Mouse (Mus musculus): ENCODE measurements around the gene Rassf1. TPM values are rescaled to one million over a fixed set of nuclear protein-coding genes. Genes with fewer than 3 reads are reported as not detected.

The Rassf1 gene
- polyA plus RNA-seq, 1 experiment: 50.8 TPM

DNA sequence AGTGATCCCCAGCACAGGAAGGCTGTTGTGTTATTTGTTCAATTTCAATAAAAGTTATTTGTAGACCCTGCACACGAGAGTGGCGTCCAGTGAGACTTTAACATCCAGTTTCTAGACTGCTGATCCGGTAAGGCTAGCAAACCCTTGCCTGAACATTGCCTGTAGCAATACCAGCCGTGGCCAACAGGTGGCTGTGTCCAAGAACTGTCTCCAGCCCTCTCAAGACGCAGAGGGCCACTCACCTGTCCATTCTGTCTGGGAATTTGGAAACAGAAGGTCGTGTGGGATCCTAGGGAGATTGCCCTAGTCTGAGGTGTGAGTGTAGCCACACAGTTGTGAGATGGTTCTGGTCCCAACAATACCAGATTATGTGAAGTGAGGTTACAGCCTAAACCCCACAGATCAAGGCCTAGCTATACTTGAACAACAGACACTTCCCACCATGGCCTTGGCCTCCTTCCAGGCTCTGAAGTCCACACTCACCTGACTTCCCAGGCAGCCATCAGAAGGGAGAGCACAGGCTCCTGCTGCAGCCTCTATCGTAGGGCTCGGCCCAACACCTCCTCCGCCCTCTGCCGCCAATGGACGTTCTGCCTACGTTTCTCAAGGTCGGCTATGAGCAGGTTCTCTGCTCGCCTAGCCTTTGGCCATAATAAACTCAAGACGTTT lies 14.8 kb downstream of the Rassf1 start:
- Histone ChIP-seq H3K36me3 (ENCODE audit: control insufficient read depth, insufficient read depth, low read length) (peaks cover 8% of the 10 kb centered on the region), H3K4me3 (ENCODE audit: control insufficient read depth, insufficient read depth, low read length) (no peak overlapping the region), H3K27ac (ENCODE audit: control insufficient read depth, insufficient read depth, low read length) (no peak overlapping the region), H3K27me3 (ENCODE audit: control insufficient read depth, insufficient read depth, low read length) (no peaks in the 10 kb centered on the region), H3K4me1 (replicated peaks; ENCODE audit: control insufficient read depth, insufficient read depth, low read length) (peaks cover 34% of the 10 kb centered on the region)
- peak; percentile 75; the same call in 1 of the 2 replicates for TF ChIP-seq CTCF (IDR thresholded peaks at IDR 0.05; ENCODE audit: borderline replicate concordance, control insufficient read depth, extremely low read depth, insufficient read depth, low read length, poor library complexity)
- no peak for TF ChIP-seq POLR2A (IDR thresholded peaks at IDR 0.05; ENCODE audit: control insufficient read depth, extremely low read depth, insufficient read depth, low read length, poor library complexity)
- WGBS: 71% methylated on average over 15 of the region's 15 CpGs
- peak; percentile 80 for DNase-seq

GRCm38 (mm10) chr9:107566855-107567254 lies 15.5 kb downstream of the Rassf1 start:
- no peak for DNase-seq
- Histone ChIP-seq H3K27ac (ENCODE audit: control insufficient read depth, insufficient read depth, low read length) (no peak overlapping the region), H3K27me3 (ENCODE audit: control insufficient read depth, insufficient read depth, low read length) (no peaks in the 10 kb centered on the region), H3K4me1 (replicated peaks; ENCODE audit: control insufficient read depth, insufficient read depth, low read length) (peaks cover 34% of the 10 kb centered on the region), H3K36me3 (ENCODE audit: control insufficient read depth, insufficient read depth, low read length) (peaks cover 1% of the 10 kb centered on the region), H3K4me3 (ENCODE audit: control insufficient read depth, insufficient read depth, low read length) (no peak overlapping the region)
- 94% methylated on average over 3 of the region's 3 CpGs for WGBS
- no peak for TF ChIP-seq POLR2A (IDR thresholded peaks at IDR 0.05; ENCODE audit: control insufficient read depth, extremely low read depth, insufficient read depth, low read length, poor library complexity)
- no peak for TF ChIP-seq CTCF (IDR thresholded peaks at IDR 0.05; ENCODE audit: borderline replicate concordance, control insufficient read depth, extremely low read depth, insufficient read depth, low read length, poor library complexity)

DNA sequence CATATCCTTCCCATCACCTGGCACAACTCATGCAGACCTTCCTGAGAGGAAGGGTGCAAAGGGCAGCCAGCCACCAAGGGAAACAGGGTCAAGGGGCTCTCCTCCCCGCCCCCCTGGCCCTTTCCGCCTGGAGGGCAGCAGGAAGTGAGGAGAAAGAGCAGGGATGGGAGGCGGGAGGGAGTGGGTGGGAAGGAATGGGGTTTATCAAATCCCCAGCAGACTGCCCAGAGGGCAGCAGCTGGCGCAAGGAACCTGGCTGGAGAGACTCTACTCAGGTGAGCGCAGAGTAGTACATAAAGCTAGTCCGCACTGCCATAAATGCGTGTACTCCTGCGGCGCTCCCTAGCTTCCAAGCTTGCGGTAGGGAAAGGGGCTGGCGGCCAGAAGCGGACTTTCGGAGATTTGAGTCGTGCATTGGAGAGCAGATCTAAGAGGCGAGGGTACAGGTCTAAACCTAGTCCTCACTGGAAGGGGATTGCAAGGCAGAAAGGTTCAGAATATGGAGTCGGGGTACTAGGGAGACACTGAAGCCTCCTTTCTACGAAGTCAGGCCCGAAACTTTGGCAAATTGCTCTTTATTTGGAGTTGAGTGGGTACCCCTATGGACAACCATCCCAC lies 16.5 kb downstream of the Rassf1 start, which contains the start of gene Hyal2:
TSS of gene Hyal2 (plus strand) at position 244 of the 618 bp plus-strand sequence.
- H3K4me3 ChIP-seq (ENCODE audit: control insufficient read depth, insufficient read depth, low read length): peak within 1 kb of the TSS; percentile 85
- H3K4me1 ChIP-seq (replicated peaks; ENCODE audit: control insufficient read depth, insufficient read depth, low read length): peaks cover 34% of the 10 kb centered on the region
- no peak for TF ChIP-seq POLR2A (IDR thresholded peaks at IDR 0.05; ENCODE audit: control insufficient read depth, extremely low read depth, insufficient read depth, low read length, poor library complexity)
- no peaks in the 10 kb centered on the region for H3K27me3 ChIP-seq (ENCODE audit: control insufficient read depth, insufficient read depth, low read length)
- 81% methylated on average over 18 of the region's 18 CpGs for WGBS
- no peak for DNase-seq
- no peak within 1 kb of the TSS for H3K27ac ChIP-seq (ENCODE audit: control insufficient read depth, insufficient read depth, low read length)
- no peaks in the 10 kb centered on the region; the same call in 1 of the 2 replicates for H3K36me3 ChIP-seq (ENCODE audit: control insufficient read depth, insufficient read depth, low read length)

- DNase-seq: peak; percentile 81
- peak overlapping the region; percentile 85 for H3K4me3 ChIP-seq (ENCODE audit: control insufficient read depth, insufficient read depth, low read length)
- H3K4me1 ChIP-seq (replicated peaks; ENCODE audit: control insufficient read depth, insufficient read depth, low read length): peaks cover 34% of the 10 kb centered on the region
- H3K27me3 ChIP-seq (ENCODE audit: control insufficient read depth, insufficient read depth, low read length): no peaks in the 10 kb centered on the region
- no peaks in the 10 kb centered on the region; the same call in 1 of the 2 replicates for H3K36me3 ChIP-seq (ENCODE audit: control insufficient read depth, insufficient read depth, low read length)
- 1% methylated on average over 41 of the region's 41 CpGs for WGBS
- H3K27ac ChIP-seq (ENCODE audit: control insufficient read depth, insufficient read depth, low read length): no peak overlapping the region
- TF ChIP-seq POLR2A (IDR thresholded peaks at IDR 0.05; ENCODE audit: control insufficient read depth, extremely low read depth, insufficient read depth, low read length, poor library complexity) (0 out of 2 replicates have a peak, but pooled peaks have one; percentile 4), CTCF (IDR thresholded peaks at IDR 0.05; ENCODE audit: borderline replicate concordance, control insufficient read depth, extremely low read depth, insufficient read depth, low read length, poor library complexity) (no peak)
These were observed 17.2 kb downstream of the Rassf1 start for GRCm38 (mm10) chr9:107568331-107569261.

DNA sequence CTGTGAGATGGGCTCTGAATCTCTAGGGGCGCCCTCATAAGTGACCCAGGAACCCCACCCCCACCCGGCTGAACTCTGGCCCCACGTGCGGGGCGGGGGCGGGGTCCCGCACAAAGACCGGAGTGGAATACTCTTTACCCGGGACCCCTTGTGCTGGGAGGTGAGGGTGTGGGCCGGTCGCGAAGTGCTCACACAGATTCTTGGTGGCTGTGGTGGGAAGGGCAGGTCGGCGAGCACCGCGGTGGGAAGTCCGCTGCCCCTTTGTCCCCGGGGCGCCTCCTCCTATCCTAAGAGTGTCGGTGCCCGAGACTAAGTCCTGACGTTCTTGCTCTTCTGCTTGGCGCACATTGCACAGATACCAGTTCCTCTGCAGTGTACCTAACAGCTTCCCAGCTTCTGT lies 17.9 kb downstream of the Rassf1 start:
- H3K4me1 ChIP-seq (replicated peaks; ENCODE audit: control insufficient read depth, insufficient read depth, low read length): peaks cover 29% of the 10 kb centered on the region
- under 1% methylated on average over 23 of the region's 23 CpGs for WGBS
- no peak for TF ChIP-seq POLR2A (IDR thresholded peaks at IDR 0.05; ENCODE audit: control insufficient read depth, extremely low read depth, insufficient read depth, low read length, poor library complexity)
- TF ChIP-seq CTCF (IDR thresholded peaks at IDR 0.05; ENCODE audit: borderline replicate concordance, control insufficient read depth, extremely low read depth, insufficient read depth, low read length, poor library complexity): 0 out of 2 replicates have a peak, but pooled peaks have one; percentile 14
- no peak for DNase-seq
- H3K36me3 ChIP-seq (ENCODE audit: control insufficient read depth, insufficient read depth, low read length): no peaks in the 10 kb centered on the region; the same call in 1 of the 2 replicates
- H3K4me3 ChIP-seq (ENCODE audit: control insufficient read depth, insufficient read depth, low read length): peak overlapping the region; percentile 85
- no peaks in the 10 kb centered on the region for H3K27me3 ChIP-seq (ENCODE audit: control insufficient read depth, insufficient read depth, low read length)
- H3K27ac ChIP-seq (ENCODE audit: control insufficient read depth, insufficient read depth, low read length): no peak overlapping the region

- 80% methylated on average over 13 of the region's 13 CpGs for WGBS
- no peak for DNase-seq
- no peak for TF ChIP-seq POLR2A (IDR thresholded peaks at IDR 0.05; ENCODE audit: control insufficient read depth, extremely low read depth, insufficient read depth, low read length, poor library complexity)
- TF ChIP-seq CTCF (IDR thresholded peaks at IDR 0.05; ENCODE audit: borderline replicate concordance, control insufficient read depth, extremely low read depth, insufficient read depth, low read length, poor library complexity): no peak
- Histone ChIP-seq H3K27me3 (ENCODE audit: control insufficient read depth, insufficient read depth, low read length) (no peaks in the 10 kb centered on the region), H3K36me3 (ENCODE audit: control insufficient read depth, insufficient read depth, low read length) (no peaks in the 10 kb centered on the region; the same call in 1 of the 2 replicates), H3K27ac (ENCODE audit: control insufficient read depth, insufficient read depth, low read length) (no peak overlapping the region), H3K4me3 (ENCODE audit: control insufficient read depth, insufficient read depth, low read length) (peak overlapping the region; percentile 13; the same call in 1 of the 2 replicates), H3K4me1 (replicated peaks; ENCODE audit: control insufficient read depth, insufficient read depth, low read length) (peaks cover 28% of the 10 kb centered on the region)
These were observed 18.7 kb downstream of the Rassf1 start for GRCm38 (mm10) chr9:107570016-107570415.

Measured in thymus, adult 2 months (tissue).